Mouse (Mus musculus) limb, embryonic 10.5 days (tissue): ENCODE data around the gene Gm15319. TPM values are rescaled to one million over a fixed set of nuclear protein-coding genes. Genes with fewer than 3 reads are reported as not detected.
A peak's percentile ranks its signal among the peaks of the same experiment; 100 is the strongest.
"Not testable (repeated sequence)": the region's sequence is repeated elsewhere in the genome, so short reads cannot be mapped to it uniquely, and the experiment has no call there.

ENCODE experiments used
- DNase-seq: peaks from one replicate; pipeline ENCODE4 v3.0.0-alpha.2; 2017; ENCODE audit warnings: low spot score
- H3K27ac ChIP-seq: fragments of 300-500 bp; sonication (generic); 2 replicates; pipeline ENCODE4 v1.5.1; 2016; ENCODE audit warnings: mild to moderate bottlenecking
- H3K27me3 ChIP-seq: fragments of 300-500 bp; sonication (generic); 2 replicates; pipeline ENCODE4 v1.6.1; 2016; ENCODE audit warnings: low read depth, mild to moderate bottlenecking; ENCODE audit not compliant: poor library complexity, severe bottlenecking
- H3K36me3 ChIP-seq: fragments of 300-500 bp; sonication (generic); 2 replicates; pipeline ENCODE4 v1.6.1; 2016; ENCODE audit warnings: mild to moderate bottlenecking, moderate library complexity
- H3K4me1 ChIP-seq: fragments of 300-500 bp; sonication (generic); 2 replicates; pipeline ENCODE4 v1.6.1; 2016
- H3K4me3 ChIP-seq: fragments of 300-500 bp; sonication (generic); 2 replicates; pipeline ENCODE4 v1.5.1; 2016; ENCODE audit warnings: mild to moderate bottlenecking, moderate library complexity
- H3K9me3 ChIP-seq: fragments of 300-500 bp; sonication (generic); replicated peaks from 2 replicates; pipeline ENCODE4 v1.6.1; 2016; ENCODE audit warnings: mild to moderate bottlenecking
- WGBS: fragments of 180-500 bp; shearing (Covaris S2); methylation state at CpG from one replicate; pipeline ENCODE4 v1.1.7; 2016; 5-methylcytosine and 5-hydroxymethylcytosine counted together
- polyA plus RNA-seq: library from polyadenylated mRNA; unstranded; fragments of >200 nt; fragmentation: Nextera tagmentation; extraction: Ambion mirVana; gene quantifications from 2 replicates; pipeline ENCODE4 v1.2.1, GENCODE M21; 2016

Gm15319 gene
- polyA plus RNA-seq, 1 experiment from 2014 or later: not detected

DNA sequence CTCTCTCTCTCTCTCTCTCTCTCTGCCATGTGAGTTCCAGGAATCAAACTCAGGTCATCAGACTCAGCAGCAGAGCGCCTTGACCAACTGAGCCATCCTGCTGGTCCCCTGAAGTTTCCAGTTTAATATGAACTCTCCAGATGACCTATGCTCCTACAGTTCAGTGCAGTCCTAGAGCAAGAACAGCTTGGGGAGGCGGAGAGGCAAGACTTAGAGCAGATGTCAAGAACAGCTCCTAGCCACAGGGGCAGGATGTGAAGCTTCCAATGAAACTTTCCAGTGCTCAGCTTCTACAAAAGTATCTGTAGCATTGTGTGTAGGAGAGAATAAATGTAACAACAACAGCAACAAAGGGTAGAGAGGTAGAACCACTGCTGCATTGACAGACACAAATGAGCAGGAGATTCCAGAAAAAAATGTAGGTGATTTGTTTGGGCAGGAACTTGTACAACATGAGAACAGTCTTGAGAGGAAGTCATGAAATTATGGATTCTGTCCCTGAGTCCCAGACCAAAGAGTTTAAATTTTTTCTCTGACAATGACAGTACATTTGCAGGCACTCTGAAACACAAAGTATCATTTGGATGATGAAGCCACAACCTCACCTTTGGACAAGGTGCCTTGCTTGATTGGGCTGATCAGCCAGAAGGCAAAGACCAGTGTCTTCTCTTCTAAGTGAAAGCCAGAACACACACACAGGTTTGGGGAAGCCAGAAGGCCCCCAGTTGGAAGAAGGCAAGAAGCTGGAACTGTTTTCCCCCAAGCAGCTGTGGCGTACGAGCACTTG lies 16.8 kb upstream of the Gm15319 start:
- not testable (repeated sequence) for H3K27ac ChIP-seq, DNase-seq
- WGBS: no CpG with 5 or more reads among the region's 4 CpGs

GRCm38 (mm10) chr8:20378786-20379649 lies 16.0 kb upstream of the Gm15319 start:
- not testable (repeated sequence) for H3K4me3 ChIP-seq, H3K27ac ChIP-seq, H3K36me3 ChIP-seq, H3K4me1 ChIP-seq, H3K27me3 ChIP-seq, DNase-seq, H3K9me3 ChIP-seq
- 85% methylated on average over 4 of the region's 8 CpGs for WGBS

More for the DNA sequence above, 16.8 kb upstream of the Gm15319 start:
- not testable (repeated sequence) for H3K4me1 ChIP-seq, H3K36me3 ChIP-seq, H3K27me3 ChIP-seq, H3K4me3 ChIP-seq, H3K9me3 ChIP-seq

- H3K27ac ChIP-seq, H3K4me3 ChIP-seq, H3K27me3 ChIP-seq, H3K9me3 ChIP-seq, H3K36me3 ChIP-seq, H3K4me1 ChIP-seq, DNase-seq: not testable (repeated sequence)
- WGBS: 82% methylated on average over 5 of the region's 8 CpGs
Measured at GRCm38 (mm10) chr8:20378353-20378752, 15.3 kb upstream of the Gm15319 start.

GRCm38 (mm10) chr8:20375698-20376097 lies 12.7 kb upstream of the Gm15319 start:
- H3K4me3 ChIP-seq, H3K4me1 ChIP-seq, DNase-seq, H3K27me3 ChIP-seq, H3K36me3 ChIP-seq, H3K27ac ChIP-seq, H3K9me3 ChIP-seq: not testable (repeated sequence)
- WGBS: no CpG with 5 or more reads among the region's 3 CpGs

DNA sequence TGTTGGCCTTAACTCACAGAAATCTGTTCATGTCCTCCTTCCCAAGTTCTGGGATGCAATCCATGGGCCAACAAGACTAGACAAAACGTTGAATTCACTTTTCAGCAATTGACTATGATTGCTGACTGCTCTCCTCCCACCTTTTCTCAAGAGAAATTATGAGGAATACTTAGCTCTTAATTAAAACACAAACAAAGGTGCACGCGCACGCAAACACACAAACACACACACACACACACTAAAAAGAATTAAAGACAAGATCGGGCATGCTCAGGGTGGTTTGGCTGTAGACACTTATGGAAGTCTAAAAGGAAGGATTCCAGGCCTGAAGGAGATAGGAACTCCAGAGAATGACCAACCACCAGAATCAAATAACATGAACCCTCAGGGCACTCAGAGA lies 6.6 kb downstream of the Gm15319 start:
- 82% methylated on average over 5 of the region's 5 CpGs for WGBS
- H3K4me1 ChIP-seq, DNase-seq, H3K36me3 ChIP-seq, H3K27me3 ChIP-seq, H3K27ac ChIP-seq, H3K4me3 ChIP-seq, H3K9me3 ChIP-seq: not testable (repeated sequence)

GRCm38 (mm10) chr8:20353579-20353978 lies 9.4 kb downstream of the Gm15319 start:
- DNase-seq, H3K4me3 ChIP-seq, H3K4me1 ChIP-seq, H3K27me3 ChIP-seq, H3K27ac ChIP-seq, H3K36me3 ChIP-seq, H3K9me3 ChIP-seq: not testable (repeated sequence)
- 97% methylated on average over 2 of the region's 3 CpGs for WGBS

DNA sequence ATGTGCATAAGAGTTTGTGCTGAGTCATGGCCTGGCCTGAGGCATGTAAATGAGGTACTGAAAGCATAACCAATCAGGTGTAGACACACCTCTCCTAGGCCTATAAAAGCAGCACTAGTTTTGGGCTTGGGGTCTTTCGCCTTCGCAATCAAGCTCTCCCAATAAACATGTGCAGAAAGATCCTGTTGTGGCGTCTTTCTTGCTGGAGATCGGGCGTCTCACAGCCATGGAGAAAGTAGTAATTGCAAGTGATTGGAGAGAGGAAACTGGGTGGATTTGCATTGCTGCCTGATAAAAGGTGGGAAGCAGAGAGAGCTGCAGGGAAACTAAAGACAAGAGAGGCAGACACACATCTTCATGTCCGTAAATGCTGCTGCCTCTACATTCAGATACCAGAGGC lies 60.3 kb downstream of the Gm15319 start:
- not testable (repeated sequence) for H3K27ac ChIP-seq, H3K9me3 ChIP-seq, DNase-seq, H3K36me3 ChIP-seq, H3K4me1 ChIP-seq, H3K27me3 ChIP-seq, H3K4me3 ChIP-seq
- WGBS: 89% methylated on average over 5 of the region's 6 CpGs

- not testable (repeated sequence) for H3K27me3 ChIP-seq, H3K27ac ChIP-seq, H3K4me1 ChIP-seq, H3K4me3 ChIP-seq, H3K36me3 ChIP-seq, H3K9me3 ChIP-seq, DNase-seq
- 83% methylated on average over 4 of the region's 4 CpGs for WGBS
Measured at GRCm38 (mm10) chr8:20300042-20300441, 63.0 kb downstream of the Gm15319 start.

GRCm38 (mm10) chr8:20297939-20298505 lies 65.0 kb downstream of the Gm15319 start:
- not testable (repeated sequence) for H3K36me3 ChIP-seq, H3K4me1 ChIP-seq, H3K27ac ChIP-seq, DNase-seq, H3K9me3 ChIP-seq, H3K4me3 ChIP-seq, H3K27me3 ChIP-seq
- 85% methylated on average over 13 of the region's 13 CpGs for WGBS

DNA sequence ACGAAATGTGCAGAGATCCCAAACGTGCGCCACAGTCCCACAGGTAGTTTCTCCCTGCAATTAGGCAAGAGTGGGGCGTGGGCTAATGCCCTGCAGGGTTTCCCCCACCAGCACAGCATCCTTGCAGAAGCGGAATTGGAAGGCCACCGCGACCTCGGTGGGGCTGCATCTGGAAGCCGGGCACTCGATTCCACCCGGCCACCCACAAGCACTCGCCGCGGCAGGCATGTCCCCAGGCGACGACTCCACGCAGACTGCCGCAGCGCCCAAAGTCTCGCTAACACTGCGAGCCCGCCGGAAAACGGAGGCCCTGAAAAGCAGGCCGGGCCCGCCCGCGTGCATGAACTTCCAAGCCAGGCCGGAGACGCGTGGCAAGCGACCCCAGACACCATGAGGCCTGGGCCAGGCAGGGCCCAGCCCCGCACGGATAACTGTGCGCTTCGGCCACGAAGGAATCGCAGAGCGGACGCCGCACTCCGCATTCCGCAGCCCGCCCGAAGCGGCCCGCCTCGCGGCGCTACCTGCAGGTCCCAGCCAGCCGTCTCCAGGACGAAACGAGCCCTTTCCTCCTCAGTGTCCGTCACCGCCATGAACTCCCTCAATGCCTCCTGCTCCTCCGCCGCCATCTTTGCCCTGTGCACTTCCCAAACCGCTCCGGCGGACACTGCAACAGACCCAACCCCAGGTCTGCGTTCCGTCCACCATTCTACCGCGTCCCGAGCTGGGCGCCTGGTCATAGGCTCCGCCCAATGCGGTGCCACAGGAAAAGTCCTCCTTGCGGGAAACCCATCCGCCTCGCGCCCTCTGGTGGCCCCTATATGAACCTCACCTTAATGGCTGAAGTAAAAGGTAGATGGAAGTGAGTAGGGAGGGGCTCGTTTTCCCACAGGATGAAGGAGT lies 66.0 kb downstream of the Gm15319 start:
- H3K27ac ChIP-seq: peak overlapping the region; percentile 88
- H3K9me3 ChIP-seq, H3K27me3 ChIP-seq, H3K4me1 ChIP-seq, H3K36me3 ChIP-seq: not testable (repeated sequence)
- peak overlapping the region; percentile 55 for H3K4me3 ChIP-seq
- 11% methylated on average over 72 of the region's 73 CpGs for WGBS
- peak; percentile 80 for DNase-seq

GRCm38 (mm10) chr8:20295881-20296280 lies 67.1 kb downstream of the Gm15319 start:
- WGBS: 88% methylated on average over 3 of the region's 4 CpGs
- not testable (repeated sequence) for H3K27ac ChIP-seq, H3K4me1 ChIP-seq, H3K27me3 ChIP-seq, H3K4me3 ChIP-seq, H3K9me3 ChIP-seq, DNase-seq, H3K36me3 ChIP-seq

DNA sequence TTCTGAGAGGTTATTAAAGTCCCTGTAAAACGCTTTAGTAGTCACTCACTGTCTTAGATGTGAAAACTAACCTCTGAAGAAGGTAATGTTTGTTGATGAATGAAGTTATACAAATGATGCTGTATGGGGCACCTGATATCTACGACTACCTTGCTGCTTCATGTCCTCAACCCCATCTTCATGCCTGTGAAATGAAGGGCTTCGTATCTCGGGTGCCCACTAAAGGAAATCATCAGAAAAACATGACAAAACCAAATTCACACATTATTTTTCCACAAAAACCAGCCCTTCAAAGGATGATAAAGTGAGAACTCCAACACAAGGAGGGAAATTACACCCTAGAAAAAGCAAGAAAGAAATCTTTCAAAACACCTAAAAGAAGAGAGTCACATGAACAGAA lies 68.2 kb downstream of the Gm15319 start:
- not testable (repeated sequence) for H3K36me3 ChIP-seq, H3K27ac ChIP-seq, H3K9me3 ChIP-seq, DNase-seq, H3K4me1 ChIP-seq, H3K27me3 ChIP-seq, H3K4me3 ChIP-seq
- 90% methylated on average over 4 of the region's 4 CpGs for WGBS
